Mouse (Mus musculus) neural tube, embryonic 12.5 days (tissue): ENCODE data around the gene Sgsm2. TPM values are rescaled to one million over a fixed set of nuclear protein-coding genes. Genes with fewer than 3 reads are reported as not detected.

Source experiments
- ATAC-seq: fragments of 200-750 bp; cut with Nextera tagmentation; 2 replicates; pipeline ENCODE4 v1.8.0; 2017; ENCODE audit warnings: low read depth, mild to moderate bottlenecking, moderate TSS enrichment, moderate library complexity; ENCODE audit not compliant: low FRiP score
- H3K27ac ChIP-seq: fragments of 300-500 bp; sonication (generic); 2 replicates; pipeline ENCODE4 v1.5.1; 2016
- H3K27me3 ChIP-seq: fragments of 300-500 bp; sonication (generic); replicated peaks from 2 replicates; pipeline ENCODE4 v1.6.1; 2016; ENCODE audit warnings: mild to moderate bottlenecking
- H3K36me3 ChIP-seq: fragments of 300-500 bp; sonication (generic); 2 replicates; pipeline ENCODE4 v1.6.1; 2016; ENCODE audit warnings: mild to moderate bottlenecking
- H3K4me1 ChIP-seq: fragments of 300-500 bp; sonication (generic); 2 replicates; pipeline ENCODE4 v1.6.1; 2016
- H3K4me2 ChIP-seq: fragments of 300-500 bp; sonication (generic); replicated peaks from 2 replicates; pipeline ENCODE4 v1.6.1; 2016; ENCODE audit warnings: mild to moderate bottlenecking
- H3K4me3 ChIP-seq: fragments of 300-500 bp; sonication (generic); 2 replicates; pipeline ENCODE4 v1.5.1; 2016
- H3K9ac ChIP-seq: fragments of 300-500 bp; sonication (generic); 2 replicates; pipeline ENCODE4 v1.6.1; 2016; ENCODE audit warnings: mild to moderate bottlenecking
- H3K9me3 ChIP-seq: fragments of 300-500 bp; sonication (generic); 2 replicates; pipeline ENCODE4 v1.6.1; 2016; ENCODE audit warnings: mild to moderate bottlenecking
- WGBS: fragments of 180-500 bp; shearing (Covaris S2); methylation state at CpG from one replicate; pipeline ENCODE4 v1.1.7; 2016; 5-methylcytosine and 5-hydroxymethylcytosine counted together
- polyA plus RNA-seq: library from polyadenylated mRNA; unstranded; fragments of >200 nt; fragmentation: Nextera tagmentation; extraction: Ambion mirVana; gene quantifications from 2 replicates; pipeline ENCODE4 v1.2.1, GENCODE M21; 2016

Gene Sgsm2
- 16.1 and 16.8 TPM in 2 replicates for polyA plus RNA-seq

DNA sequence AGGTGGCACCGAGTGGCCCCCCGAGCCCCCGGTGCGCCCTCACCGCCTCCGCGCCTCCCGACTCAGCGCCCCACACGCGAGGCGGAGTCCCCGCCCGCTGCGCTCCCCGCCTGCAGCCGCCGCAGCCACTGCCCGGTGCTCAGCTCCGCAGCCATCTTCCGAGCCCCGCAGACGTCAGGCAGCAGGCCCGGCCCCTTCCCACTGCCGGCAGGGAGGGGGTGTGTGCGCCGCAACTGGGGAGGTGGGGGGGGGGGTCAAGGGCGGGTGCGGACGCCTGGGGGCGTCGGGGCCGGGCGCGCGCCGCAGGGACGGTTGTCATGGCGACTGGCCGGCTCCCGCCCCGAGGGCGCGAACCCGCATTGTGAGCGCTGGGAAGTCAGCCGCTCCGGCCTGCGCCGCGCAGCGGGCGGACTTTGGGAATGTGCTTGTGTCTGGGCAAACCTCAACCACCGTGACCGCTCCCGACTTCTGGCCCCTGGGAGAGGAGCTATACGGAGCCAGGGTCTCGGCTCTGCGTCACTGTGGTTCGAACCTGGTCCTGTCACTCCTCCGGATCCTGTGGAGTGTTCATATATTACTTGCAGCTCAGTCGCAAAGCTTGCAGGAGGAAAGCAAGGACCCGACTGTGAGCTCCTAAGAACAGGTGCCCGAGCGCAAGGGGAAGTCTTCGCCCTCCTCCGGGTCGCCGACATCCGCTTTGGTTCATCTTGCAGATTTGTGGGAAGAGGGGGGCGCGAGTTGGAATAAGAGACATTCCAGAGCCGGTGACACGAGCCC, at the start of gene Sgsm2:
Gene Sgsm2, minus strand, starts transcription at position 160 of the 777 bp plus-strand sequence.
- H3K9ac ChIP-seq: peak within 1 kb of the TSS; percentile 80
- peak; percentile 79 for ATAC-seq
- WGBS: under 1% methylated on average over 73 of the region's 74 CpGs
- no peaks in the 10 kb centered on the region for H3K9me3 ChIP-seq
- H3K27me3 ChIP-seq: no peaks in the 10 kb centered on the region
- H3K36me3 ChIP-seq: peaks cover 25% of the 10 kb centered on the region
- H3K27ac ChIP-seq: peak within 1 kb of the TSS; percentile 86
- peaks cover 16% of the 10 kb centered on the region; the same call in 1 of the 2 replicates for H3K4me1 ChIP-seq
- H3K4me2 ChIP-seq: peak within 1 kb of the TSS; percentile 98
- H3K4me3 ChIP-seq: peak within 1 kb of the TSS; percentile 87

- H3K4me3 ChIP-seq: no peak overlapping the region
- no peak overlapping the region for H3K27ac ChIP-seq
- no peaks in the 10 kb centered on the region for H3K9me3 ChIP-seq
- H3K36me3 ChIP-seq: peaks cover 25% of the 10 kb centered on the region
- no peak for ATAC-seq
- no peak overlapping the region for H3K4me2 ChIP-seq
- H3K27me3 ChIP-seq: no peaks in the 10 kb centered on the region
- 85% methylated on average over 3 of the region's 3 CpGs for WGBS
- H3K9ac ChIP-seq: no peak overlapping the region
- no peaks in the 10 kb centered on the region for H3K4me1 ChIP-seq
Measured at GRCm38 (mm10) chr11:74946348-74946747, 49.5 kb upstream of the Sgsm2 start.

- Histone ChIP-seq H3K9ac (no peak overlapping the region), H3K4me3 (no peak overlapping the region), H3K4me1 (peaks cover 11% of the 10 kb centered on the region), H3K9me3 (no peaks in the 10 kb centered on the region), H3K36me3 (peaks cover 54% of the 10 kb centered on the region), H3K27me3 (no peaks in the 10 kb centered on the region), H3K27ac (no peak overlapping the region), H3K4me2 (no peak overlapping the region)
- ATAC-seq: no peak
- 92% methylated on average over 7 of the region's 7 CpGs for WGBS
Measured at GRCm38 (mm10) chr11:74930391-74930790, 33.5 kb upstream of the Sgsm2 start.

DNA sequence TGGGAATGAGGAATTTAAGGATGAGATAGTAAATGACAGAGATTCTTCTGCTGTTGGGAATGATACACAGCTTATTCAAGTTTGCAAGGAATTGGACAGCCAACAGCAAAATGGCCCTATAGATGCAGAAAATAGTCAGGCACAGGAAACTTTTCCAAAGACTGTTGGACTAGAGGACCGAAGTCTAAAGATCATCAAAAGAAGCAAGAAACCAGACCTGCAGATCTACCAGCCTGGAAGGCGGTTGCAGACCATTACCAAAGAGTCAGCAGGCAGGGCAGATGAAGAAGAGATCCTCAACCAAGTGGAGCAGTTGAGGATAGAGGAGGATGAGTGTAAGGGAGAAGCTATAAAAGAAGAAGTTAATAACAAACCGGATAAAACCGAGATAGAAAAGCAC, 32.3 kb upstream of the Sgsm2 start:
- peaks cover 41% of the 10 kb centered on the region for H3K36me3 ChIP-seq
- no peak overlapping the region for H3K9ac ChIP-seq
- no peak overlapping the region for H3K4me2 ChIP-seq
- WGBS: 77% methylated on average over 4 of the region's 4 CpGs
- no peak for ATAC-seq
- peaks cover 13% of the 10 kb centered on the region for H3K4me1 ChIP-seq
- no peak overlapping the region for H3K4me3 ChIP-seq
- no peaks in the 10 kb centered on the region for H3K9me3 ChIP-seq
- no peak overlapping the region for H3K27ac ChIP-seq
- no peaks in the 10 kb centered on the region for H3K27me3 ChIP-seq

GRCm38 (mm10) chr11:74927236-74927725, 30.4 kb upstream of the Sgsm2 start:
- 93% methylated on average over 2 of the region's 2 CpGs for WGBS
- Histone ChIP-seq H3K36me3 (peaks cover 25% of the 10 kb centered on the region), H3K27me3 (no peaks in the 10 kb centered on the region), H3K9ac (no peak overlapping the region), H3K4me2 (peak overlapping the region; percentile 24; the same call in 1 of the 2 replicates), H3K4me1 (peaks cover 13% of the 10 kb centered on the region), H3K4me3 (no peak overlapping the region), H3K9me3 (no peaks in the 10 kb centered on the region), H3K27ac (no peak overlapping the region)
- no peak for ATAC-seq

DNA sequence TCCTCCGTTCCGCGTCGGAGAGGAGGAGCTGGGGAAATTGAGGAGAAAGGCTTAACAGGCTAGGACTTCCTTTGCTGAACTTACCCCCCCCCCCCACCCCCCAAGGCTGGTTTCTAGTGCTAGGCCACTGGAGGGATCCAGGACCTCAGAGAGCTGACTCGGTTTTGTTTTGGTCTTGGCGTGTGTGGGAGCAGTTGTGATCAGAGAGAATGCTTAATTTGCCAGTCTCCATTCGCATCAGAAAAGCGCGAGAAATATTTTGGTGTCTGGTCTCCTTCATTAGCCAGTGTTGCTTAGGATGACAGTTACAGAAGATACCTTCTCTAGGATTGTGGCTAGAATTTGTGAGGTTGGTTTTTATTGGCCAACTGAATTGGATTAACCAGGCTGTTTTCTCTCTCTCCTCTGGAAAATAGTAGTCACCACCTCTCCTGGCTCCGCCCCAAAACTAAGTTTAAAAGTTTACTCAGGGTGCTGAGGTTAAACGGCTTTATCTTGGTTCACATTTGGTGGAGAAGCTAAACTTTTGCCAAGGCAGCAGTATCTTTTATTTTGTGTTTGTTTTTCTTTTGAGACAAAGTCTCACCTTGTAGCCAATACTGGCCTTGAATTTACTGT, 29.6 kb upstream of the Sgsm2 start:
- no peak for ATAC-seq
- H3K4me1 ChIP-seq: peaks cover 13% of the 10 kb centered on the region
- H3K4me3 ChIP-seq: peak overlapping the region; percentile 83
- H3K36me3 ChIP-seq: peaks cover 18% of the 10 kb centered on the region
- peak overlapping the region; percentile 71 for H3K4me2 ChIP-seq
- peak overlapping the region; percentile 91; the same call in 1 of the 2 replicates for H3K27ac ChIP-seq
- peak overlapping the region; percentile 91 for H3K9ac ChIP-seq
- H3K9me3 ChIP-seq: no peaks in the 10 kb centered on the region
- H3K27me3 ChIP-seq: no peaks in the 10 kb centered on the region
- 9% methylated on average over 11 of the region's 11 CpGs for WGBS

DNA sequence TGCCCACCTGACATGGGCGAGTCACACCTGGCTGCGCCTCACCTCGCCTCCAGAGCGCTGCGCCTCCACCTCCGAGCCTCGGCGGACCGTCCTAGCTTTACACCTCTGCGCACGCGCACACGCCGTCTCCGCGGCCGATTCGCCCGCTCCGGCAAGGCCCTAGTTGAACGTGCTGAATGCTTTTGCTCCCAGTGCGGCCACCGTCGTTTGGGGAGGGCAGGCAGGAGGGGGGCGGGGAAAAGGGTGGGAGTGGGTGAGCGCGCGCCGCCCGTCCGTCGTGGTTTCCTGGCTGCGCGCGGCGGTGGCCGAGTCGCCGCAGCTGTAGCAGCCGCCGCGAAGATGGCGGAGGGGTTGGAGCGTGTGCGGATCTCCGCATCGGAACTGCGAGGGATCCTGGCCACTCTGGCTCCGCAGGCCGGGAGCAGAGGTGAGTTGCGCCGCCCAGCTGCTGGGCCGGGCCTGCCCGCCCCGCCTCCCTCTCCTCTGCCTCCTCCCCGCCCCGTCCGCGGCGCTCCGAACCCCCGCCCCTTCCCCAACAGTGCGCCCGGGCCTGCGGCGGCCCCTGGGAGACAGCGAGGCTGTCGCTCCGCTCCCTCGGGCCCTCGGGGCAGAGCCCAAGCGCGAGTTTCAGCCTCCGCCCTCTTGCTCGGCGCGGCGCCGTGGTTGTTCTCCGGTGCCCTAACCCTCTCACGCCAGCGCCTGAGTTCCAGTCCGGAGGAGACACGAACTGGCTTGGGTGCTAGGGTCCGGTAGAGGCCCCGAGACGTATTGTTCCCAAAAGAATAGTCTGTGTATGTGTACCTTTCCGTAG, 28.9 kb upstream of the Sgsm2 start, which contains the start of the genes Smg6 and Srr:
Gene Smg6, plus strand, starts transcription at position 247 of the 811 bp plus-strand sequence.
Gene Srr, minus strand, starts transcription at position 372 of the 811 bp plus-strand sequence.
- Histone ChIP-seq H3K4me2 (peak within 1 kb of the TSS; percentile 71), H3K4me1 (peaks cover 13% of the 10 kb centered on the region), H3K27ac (peak within 1 kb of the TSS; percentile 91), H3K9me3 (no peaks in the 10 kb centered on the region), H3K9ac (peak within 1 kb of the TSS; percentile 91), H3K4me3 (peak within 1 kb of the TSS; percentile 83), H3K36me3 (peaks cover 13% of the 10 kb centered on the region), H3K27me3 (no peaks in the 10 kb centered on the region)
- WGBS: under 1% methylated on average over 75 of the region's 88 CpGs
- ATAC-seq: peak; percentile 95

DNA sequence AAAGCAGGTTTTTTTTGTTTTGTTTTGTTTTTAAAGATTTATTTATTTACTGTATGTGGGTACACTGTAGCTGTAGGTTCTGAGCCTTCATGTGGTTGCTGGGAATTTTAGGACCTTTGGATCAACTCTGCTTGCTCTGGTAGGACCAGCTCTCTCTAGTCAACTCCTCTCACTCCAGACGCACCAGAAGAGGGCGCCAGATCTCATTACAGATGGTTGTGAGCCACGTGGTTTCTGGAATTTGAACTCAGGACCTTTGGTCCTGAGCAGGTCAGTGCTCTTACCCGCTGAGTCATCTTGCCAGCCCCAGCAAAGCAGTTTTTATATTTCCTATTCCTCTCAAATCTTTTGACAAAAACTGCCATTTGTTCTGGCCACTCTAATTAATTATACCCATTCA, 27.3 kb upstream of the Sgsm2 start:
- Histone ChIP-seq H3K4me3 (no peak overlapping the region), H3K4me2 (0 out of 2 replicates have a peak overlapping the region, but pooled peaks have one; percentile 3)

DNA sequence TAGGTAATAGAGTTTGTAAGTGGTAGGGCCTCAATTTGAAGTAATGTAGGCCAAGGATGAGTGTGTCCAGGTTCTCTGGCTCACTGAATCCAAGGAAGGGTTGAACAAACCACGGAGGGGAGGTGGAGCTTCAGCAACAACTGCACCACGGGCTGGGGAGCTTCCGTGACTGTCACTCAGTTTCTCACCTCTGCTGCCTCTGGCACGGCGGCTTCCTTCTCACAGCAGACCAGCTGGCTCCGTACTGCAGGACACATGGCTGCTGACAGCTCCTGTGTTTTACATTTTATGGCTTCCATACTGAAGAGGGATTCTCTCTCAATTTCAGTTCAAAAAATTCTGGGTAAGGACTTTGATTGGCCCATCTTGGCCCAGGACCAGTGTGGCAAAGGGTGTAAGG, 22.4 kb upstream of the Sgsm2 start:
- Histone ChIP-seq H3K27me3 (no peaks in the 10 kb centered on the region), H3K36me3 (peaks cover 16% of the 10 kb centered on the region), H3K4me3 (no peak overlapping the region), H3K9me3 (no peaks in the 10 kb centered on the region), H3K27ac (no peak overlapping the region), H3K9ac (no peak overlapping the region), H3K4me2 (no peak overlapping the region), H3K4me1 (no peaks in the 10 kb centered on the region; the same call in 1 of the 2 replicates)
- 76% methylated on average over 6 of the region's 6 CpGs for WGBS
- no peak for ATAC-seq

More for the DNA sequence above, 27.3 kb upstream of the Sgsm2 start:
- no peak overlapping the region for H3K27ac ChIP-seq
- H3K27me3 ChIP-seq: no peaks in the 10 kb centered on the region
- H3K36me3 ChIP-seq: peaks cover 3% of the 10 kb centered on the region
- no peak overlapping the region for H3K9ac ChIP-seq
- H3K9me3 ChIP-seq: no peaks in the 10 kb centered on the region
- H3K4me1 ChIP-seq: peaks cover 13% of the 10 kb centered on the region
- 73% methylated on average over 4 of the region's 4 CpGs for whole genome bisulfite sequencing
- ATAC-seq: no peak

DNA sequence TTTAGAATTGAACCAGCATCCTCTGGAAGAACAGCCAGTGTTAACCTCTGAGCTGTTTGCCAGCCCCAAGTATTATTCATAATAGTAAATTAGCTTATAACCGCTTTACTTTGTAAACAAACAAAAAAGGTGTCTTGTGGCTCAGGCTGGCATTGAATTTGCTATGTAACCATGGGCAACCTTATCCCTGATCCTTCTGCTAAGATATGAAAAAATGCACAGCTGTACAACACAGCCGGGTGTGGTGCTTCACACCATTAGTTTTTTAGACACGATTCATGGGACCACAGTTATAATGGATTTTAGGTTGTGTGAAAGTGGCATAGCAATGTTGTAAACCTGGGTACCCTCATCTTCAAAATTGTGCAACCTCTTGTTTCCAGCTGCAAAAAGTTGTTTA, 15.6 kb upstream of the Sgsm2 start:
- Histone ChIP-seq H3K27ac (no peak overlapping the region), H3K36me3 (peaks cover 24% of the 10 kb centered on the region), H3K27me3 (no peaks in the 10 kb centered on the region), H3K4me3 (no peak overlapping the region), H3K4me2 (no peak overlapping the region), H3K9me3 (no peaks in the 10 kb centered on the region), H3K9ac (no peak overlapping the region), H3K4me1 (no peaks in the 10 kb centered on the region)
- ATAC-seq: no peak
- 93% methylated on average over 3 of the region's 3 CpGs for WGBS

DNA sequence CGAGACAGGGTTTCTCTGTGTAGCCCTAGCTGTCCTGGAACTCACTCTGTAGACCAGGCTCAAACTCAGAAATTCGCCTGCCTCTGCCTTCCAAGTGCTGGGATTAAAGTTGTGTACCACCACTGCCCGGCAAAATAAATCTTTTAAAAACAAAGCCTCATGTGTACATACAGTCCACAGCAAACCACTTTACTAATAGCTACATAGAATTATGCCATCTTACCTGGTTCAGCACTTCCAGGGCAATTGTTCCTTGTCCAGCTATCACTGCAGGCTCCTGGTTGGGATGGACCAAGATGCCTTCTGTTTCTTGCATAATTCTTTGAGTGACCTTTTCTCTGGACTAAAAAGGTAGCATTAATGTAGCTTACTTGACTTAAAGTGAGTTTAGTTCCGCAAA, 13.1 kb upstream of the Sgsm2 start:
- Histone ChIP-seq H3K4me2 (no peak overlapping the region), H3K27ac (no peak overlapping the region), H3K4me1 (no peaks in the 10 kb centered on the region), H3K27me3 (no peaks in the 10 kb centered on the region), H3K4me3 (no peak overlapping the region), H3K9ac (no peak overlapping the region), H3K36me3 (peaks cover 49% of the 10 kb centered on the region), H3K9me3 (no peaks in the 10 kb centered on the region)
- ATAC-seq: no peak
- WGBS: 90% methylated on average over 4 of the region's 4 CpGs
